Mouse (Mus musculus) left cerebral cortex, adult 18-20 months (tissue): Measurements from ENCODE around the gene Hist1h2af. TPM values are rescaled to one million over a fixed set of nuclear protein-coding genes. Genes with fewer than 3 reads are reported as not detected.
"Not testable (repeated sequence)": the region's sequence is repeated elsewhere in the genome, so short reads cannot be mapped to it uniquely, and the experiment has no call there.

Source experiments
- DNase-seq, 2 experiments: peaks; one replicate each; pipeline ENCODE4 v3.0.0; 2021 to 2022; ENCODE audit warnings: low spot score in 2 of 2, mixed read lengths in 1 of 2
- total RNA-seq, 2 experiments: library from RNA; stranded (reverse); gene quantifications; 2 replicates each; pipeline ENCODE4 v1.2.3; 2021

Gene Hist1h2af
- total RNA-seq, 2 experiments from 2014 or later = 1.5 to 3.4 TPM

DNA sequence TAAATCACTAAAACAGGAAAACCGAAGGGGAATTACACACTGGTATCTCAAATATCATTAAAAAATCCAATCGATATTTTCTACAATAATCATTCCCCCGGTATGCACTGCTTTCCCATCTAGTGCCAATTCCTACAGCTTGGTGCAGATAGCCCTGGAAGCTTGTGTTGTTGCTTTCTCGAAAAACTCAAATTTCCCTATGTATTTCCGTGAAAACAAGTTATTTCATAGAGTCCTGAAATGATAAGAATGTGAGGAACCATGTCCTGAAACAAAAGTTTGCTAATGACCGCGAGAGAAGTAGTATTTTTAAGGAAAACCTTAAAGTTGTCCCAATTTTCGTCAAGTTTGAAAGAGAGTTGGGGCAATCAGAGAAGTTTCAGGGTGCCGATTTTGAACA is 20.7 kb downstream of the Hist1h2af start:
- no peak for DNase-seq

DNA sequence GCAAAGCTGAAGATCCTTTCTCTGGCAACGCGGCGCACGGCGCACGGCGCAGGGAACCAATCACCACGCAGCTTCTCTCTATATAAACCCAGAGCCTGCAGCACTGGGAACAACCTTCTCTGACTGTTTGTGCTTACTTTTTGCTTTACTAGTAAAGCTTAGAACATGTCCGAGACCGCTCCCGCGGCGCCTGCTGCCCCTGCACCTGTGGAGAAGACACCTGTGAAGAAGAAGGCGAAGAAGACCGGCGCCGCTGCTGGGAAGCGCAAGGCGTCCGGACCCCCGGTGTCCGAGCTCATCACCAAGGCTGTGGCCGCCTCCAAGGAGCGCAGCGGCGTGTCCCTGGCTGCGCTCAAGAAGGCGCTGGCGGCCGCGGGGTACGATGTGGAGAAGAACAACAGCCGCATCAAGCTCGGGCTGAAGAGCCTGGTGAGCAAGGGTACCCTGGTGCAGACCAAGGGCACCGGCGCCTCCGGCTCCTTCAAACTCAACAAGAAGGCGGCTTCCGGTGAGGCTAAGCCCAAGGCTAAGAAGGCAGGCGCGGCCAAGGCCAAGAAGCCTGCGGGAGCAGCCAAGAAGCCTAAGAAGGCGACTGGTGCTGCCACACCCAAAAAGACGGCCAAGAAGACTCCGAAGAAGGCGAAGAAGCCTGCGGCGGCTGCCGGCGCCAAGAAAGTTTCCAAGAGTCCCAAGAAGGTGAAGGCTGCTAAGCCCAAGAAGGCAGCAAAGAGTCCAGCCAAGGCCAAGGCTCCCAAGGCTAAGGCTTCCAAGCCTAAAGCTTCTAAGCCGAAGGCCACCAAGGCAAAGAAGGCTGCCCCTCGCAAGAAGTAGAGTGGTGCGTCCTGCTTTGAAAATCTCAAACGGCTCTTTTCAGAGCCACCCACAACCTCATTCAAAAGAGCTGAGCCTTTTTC is 21.5 kb downstream of the Hist1h2af start:
- peak; percentile 69 to 84 for DNase-seq

DNA sequence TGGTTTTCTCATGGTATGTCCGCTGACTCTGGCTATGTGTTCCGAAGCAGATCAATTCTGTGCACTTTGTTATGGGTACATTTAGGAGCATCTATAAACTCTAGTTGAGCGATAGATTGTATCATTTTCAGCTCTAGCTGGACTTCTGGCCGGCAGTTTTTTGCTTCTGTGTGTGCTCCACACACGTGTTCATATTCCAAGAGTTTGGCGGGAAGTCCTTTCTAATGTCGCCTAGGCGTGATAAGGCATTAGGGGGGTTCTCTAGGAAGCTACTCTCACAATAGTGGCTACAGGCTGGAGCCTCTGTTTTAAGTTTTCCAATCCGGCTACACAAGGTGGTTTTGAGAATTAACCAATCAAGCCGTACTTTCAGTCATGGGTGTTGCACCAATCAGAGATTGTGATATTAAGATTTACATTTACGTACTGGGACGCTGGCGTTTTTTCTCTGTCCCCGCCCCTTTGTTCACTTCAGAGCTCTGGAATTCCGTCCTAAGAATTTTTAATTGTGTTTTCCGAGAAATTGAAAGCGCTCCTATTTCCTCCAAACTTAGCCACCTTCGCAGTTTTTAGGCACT is 22.2 kb downstream of the Hist1h2af start:
- peak; percentile 47 to 64 for DNase-seq

DNA sequence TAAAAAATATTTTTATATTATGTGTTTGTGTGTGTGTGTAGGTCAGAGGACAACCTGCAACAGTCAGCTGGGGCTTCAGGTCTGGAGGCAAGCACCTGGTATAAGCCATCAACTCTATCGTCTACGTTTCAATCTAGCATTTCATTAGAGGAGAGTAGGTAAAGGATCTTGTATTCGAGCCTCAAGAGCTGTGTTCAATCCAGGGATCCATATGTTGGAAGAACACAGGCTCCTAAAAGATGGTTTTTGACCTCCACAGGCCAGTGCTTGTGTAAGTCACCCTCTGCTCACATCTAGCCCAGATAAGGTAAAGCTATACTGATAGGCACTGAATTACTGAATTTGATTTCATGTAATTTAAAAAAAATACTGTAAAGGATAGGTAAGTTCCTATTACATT is 23.2 kb downstream of the Hist1h2af start:
- DNase-seq = no peak

DNA sequence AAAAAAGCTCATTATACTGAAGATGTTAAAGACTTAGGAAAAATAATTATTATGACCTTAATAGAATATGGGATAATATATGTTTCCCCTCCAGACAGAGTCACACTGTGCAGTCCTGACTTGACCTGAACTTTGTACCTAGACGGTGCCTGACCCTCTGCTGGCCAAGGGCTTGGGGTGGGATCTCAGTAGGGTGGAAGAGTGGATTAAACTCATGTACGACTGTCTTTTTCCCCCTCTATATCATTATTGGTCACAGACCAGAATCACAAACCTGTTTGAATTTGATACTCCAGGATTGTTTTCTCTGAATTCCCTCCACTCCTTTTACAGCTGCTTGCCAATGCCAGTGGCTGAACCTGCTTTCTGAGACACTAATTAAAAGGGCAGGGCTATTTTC is 27.0 kb downstream of the Hist1h2af start:
- not testable (repeated sequence) for DNase-seq

DNA sequence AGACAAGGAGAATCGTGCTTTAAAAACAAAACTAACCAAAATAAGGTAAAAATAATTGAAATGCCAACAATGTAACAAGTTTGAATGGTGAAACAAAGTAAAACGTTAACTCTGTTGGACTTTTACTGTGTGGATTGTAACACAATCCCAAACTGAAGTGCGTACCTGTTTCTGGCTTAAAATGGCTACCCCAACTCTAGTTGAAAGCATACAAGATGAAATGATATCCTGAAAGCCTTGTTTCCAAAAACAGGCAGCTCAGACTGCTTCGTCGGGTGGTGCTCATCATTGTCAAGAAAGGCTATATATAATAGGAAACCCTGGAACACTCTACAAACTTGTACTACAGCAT is 27.8 kb downstream of the Hist1h2af start:
- DNase-seq = not testable (repeated sequence)

DNA sequence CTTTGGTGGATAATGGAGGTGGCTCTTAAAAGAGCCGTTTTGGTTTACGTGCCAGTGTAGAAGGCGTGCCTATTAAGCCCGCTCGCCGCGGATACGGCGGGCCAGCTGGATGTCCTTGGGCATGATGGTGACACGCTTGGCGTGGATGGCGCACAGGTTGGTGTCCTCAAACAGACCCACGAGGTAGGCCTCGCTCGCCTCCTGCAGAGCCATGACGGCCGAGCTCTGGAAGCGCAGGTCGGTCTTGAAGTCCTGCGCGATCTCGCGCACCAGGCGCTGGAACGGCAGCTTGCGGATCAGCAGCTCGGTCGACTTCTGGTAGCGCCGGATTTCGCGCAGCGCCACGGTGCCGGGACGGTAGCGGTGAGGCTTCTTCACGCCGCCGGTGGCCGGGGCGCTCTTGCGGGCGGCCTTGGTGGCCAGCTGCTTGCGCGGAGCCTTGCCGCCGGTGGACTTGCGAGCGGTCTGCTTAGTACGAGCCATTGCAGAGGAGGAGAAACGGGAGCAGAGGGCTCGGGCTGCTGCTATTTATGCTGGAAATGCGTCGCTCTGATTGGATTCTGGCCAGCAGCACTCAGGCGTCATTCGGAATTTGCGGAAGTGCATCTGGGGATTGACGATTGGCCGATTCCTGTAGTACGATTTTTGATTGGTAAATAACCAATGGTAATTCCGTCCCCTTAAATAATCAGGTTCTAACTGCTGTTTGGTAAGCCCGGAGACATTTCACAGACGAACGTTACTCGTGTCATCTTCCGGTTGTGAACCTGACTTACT is 28.4 kb downstream of the Hist1h2af start, which contains the start of gene Hist1h3e:
Gene Hist1h3e, minus strand, starts transcription at position 487 of the 777 bp plus-strand sequence.
- DNase-seq = peak; percentile 85 to 92

DNA sequence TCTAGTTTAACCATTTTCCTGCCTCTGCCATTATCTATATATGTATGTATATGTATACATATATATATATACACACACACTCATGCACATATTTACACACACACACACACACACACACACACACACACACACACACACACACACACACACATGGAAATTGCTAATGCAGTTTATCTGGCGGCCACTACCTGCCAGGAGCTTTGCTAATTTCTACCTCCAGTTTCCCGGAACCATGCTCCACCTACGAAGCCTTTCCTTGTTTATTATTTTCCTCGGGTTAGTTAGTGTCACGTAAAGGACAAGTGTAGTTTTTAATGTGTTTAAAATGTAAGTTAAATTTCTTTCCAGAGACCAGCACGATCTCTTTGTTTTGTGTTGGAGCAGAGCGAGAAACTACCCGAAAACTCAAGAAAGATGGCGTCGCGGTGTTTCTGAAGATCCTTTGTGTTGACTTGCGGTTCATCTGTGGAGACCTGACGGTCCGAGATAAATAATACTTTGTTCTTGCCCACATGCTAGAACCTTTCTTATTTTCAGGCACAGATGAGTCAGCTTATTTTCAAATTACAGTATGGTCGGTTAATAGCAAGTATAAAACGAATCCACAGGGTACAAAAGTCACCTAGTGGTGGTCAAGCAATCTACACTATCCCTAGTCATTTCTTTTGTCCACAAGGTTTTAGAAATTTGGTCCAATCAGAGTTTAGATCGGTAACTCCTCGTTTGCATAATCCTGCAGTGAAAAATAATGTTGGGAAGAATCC is 29.2 kb downstream of the Hist1h2af start:
- DNase-seq = peak in 1 of 2 experiments; percentile 38

DNA sequence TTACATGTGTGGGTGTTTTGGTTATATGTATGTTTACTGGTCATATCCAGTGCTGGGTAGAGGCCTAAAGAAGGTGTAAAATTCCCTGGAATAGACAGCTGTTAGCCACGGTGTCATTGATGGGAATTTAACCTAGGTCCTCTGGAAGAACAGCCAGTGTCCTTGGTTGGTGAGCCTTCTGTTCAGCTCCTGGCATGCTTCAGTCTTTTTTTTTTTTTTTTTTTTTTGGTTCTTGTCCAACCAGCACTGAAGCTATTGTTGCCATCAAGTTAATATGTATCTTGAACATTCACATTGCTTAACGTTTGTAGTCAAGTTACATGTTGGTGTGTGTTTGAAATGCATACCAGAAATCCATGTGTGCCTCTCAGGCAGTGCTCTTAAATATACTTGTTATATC is 30.8 kb downstream of the Hist1h2af start:
- DNase-seq = no peak

DNA sequence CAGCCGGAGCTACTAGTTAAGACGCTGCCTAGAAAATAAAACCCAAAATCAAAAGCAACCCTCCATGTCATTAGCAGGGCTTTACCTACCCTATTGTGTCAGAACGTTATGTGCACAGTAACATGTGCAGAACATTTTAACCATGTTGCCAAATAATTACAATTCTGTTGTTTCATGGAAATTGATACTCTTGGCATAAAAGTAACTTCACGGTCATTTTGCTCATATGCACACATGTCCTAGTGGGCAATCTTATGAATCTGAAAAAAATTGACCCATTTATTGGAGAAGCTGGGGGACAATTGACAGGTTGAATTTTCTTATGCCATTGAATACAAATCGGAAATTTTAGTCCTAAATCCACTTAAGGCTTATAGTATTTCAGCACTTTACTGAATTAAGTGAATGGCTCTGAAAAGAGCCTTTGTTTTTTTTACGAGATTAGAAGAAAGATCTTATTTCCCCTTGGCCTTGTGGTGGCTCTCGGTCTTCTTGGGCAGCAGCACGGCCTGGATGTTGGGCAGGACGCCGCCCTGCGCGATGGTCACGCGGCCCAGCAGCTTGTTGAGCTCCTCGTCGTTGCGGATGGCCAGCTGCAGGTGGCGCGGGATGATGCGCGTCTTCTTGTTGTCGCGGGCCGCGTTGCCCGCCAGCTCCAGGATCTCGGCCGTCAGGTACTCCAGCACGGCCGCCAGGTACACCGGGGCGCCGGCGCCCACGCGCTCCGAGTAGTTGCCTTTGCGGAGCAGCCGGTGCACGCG is 36.7 kb downstream of the Hist1h2af start:
- DNase-seq = not testable (repeated sequence)

DNA sequence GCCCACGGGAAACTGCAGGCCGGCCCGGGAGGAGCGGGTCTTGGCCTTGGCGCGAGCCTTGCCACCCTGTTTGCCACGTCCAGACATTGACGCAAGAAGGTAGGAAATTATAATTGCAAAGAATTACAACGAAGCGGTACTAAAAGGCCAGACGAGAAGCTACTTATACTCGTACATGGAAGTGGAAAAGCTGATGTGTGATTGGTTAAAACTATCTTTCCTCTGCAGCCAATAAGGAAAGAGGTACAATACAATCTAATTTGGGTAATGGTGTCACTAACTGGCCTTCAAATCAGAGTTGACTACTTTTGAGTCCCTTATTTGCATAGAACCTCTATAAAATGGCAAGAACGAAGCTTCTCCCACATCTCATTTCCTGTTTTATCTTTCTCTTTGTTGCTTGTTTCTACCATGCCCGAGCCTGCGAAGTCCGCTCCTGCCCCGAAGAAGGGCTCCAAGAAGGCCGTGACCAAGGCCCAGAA is 37.4 kb downstream of the Hist1h2af start, which contains the start of the genes Hist1h2ae and Hist1h2bg:
Gene Hist1h2ae, minus strand, starts transcription at position 199 of the 482 bp plus-strand sequence.
Gene Hist1h2bg, plus strand, starts transcription at position 375 of the 482 bp plus-strand sequence.
- peak; percentile 50 to 73 for DNase-seq

DNA sequence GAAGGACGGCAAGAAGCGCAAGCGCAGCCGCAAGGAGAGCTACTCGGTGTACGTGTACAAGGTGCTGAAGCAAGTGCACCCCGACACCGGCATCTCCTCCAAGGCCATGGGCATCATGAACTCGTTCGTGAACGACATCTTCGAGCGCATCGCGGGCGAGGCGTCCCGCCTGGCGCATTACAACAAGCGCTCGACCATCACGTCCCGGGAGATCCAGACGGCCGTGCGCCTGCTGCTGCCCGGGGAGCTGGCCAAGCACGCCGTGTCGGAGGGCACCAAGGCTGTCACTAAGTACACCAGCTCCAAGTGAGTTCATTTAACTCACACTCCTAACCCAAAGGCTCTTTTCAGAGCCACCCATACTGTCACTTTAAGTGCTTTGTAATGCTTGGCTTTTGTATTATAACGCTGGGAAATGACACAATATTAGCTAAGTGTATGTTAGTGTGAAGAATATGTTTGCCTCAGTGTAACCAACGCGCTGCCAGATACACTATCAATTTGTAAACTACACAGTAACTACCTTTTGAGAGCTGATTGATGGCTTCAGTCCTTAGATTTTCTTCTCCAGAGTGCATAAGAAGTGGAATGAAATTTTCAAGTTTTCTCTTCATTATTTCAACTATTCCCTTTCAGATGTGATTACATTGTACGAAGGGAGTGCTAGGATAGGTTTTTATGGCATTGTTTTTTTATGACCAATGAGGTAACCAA is 38.0 kb downstream of the Hist1h2af start:
- DNase-seq = not testable (repeated sequence)

DNA sequence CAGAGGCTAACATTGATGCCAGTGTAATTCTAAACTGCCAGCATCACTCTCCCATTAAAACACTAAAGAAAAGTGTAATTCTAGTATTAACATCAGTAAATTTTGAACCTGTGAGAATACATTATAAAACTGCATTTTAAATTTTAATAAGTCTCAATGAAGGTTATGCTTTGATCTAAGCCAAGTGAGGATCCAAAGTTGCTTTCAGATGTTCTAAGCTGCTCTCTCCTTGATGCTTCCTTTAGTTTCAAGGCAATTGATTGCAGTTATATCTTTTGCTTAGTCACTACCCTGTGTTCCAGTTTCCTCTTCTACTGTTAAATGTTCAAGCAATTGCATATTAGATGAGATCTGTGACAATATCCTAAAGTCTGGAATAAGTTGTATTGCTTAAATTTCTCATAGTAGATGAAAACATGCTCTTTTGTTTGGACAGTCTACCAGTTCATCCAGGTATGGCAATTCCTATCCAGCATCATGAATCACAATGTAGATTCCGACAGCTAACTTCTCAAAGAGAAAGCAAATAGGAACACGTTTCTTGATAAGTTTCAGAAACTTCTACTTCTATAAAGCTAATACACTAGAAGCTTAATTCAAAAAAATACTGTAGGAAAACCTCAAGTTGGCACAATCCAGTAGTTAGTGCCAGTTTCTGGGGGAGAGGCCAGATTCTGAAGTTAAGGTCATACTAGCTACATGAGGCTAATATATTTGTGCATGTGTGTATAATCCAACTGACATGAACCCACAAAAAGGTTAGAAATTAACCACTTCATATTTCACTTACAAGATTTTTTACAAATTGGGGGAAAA is 38.7 kb downstream of the Hist1h2af start:
- no peak for DNase-seq

DNA sequence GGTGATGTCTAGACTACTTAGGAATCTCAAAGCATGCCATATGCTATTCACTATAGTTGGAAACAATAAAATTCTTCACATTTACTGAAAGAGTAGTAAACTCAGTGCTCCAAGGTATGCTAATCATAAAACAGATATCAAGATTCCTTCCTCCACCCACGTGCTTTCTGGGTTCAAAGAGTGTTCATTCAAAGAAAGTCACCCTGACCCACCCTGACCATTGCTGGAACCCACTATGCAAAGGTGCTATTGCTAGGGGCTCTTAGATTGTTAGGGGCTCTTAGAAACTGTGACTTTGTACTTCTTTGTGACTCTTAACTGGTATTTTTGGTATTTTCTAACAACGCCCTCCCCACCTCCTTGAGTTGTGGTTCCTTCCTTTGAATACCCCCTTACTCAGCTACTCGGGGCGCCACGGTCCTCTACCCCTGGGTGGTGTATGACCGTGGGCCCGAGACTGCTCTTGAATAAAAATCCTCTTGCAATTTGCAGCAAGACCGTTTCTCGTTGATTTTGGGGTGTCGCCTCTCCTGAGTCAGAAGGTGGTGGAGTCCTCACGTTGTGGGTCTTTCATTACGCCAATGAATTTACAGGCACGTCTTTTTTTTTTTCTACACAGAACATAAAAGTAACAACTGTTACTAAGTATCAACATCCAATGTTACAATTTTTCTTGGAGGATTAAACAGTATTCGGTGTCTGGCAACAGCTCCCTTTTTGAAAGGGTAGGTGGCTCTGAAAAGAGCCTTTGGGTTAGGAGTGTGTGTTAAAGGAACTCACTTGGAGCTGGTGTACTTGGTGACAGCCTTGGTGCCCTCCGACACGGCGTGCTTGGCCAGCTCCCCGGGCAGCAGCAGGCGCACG is 39.6 kb downstream of the Hist1h2af start:
- not testable (repeated sequence) for DNase-seq

DNA sequence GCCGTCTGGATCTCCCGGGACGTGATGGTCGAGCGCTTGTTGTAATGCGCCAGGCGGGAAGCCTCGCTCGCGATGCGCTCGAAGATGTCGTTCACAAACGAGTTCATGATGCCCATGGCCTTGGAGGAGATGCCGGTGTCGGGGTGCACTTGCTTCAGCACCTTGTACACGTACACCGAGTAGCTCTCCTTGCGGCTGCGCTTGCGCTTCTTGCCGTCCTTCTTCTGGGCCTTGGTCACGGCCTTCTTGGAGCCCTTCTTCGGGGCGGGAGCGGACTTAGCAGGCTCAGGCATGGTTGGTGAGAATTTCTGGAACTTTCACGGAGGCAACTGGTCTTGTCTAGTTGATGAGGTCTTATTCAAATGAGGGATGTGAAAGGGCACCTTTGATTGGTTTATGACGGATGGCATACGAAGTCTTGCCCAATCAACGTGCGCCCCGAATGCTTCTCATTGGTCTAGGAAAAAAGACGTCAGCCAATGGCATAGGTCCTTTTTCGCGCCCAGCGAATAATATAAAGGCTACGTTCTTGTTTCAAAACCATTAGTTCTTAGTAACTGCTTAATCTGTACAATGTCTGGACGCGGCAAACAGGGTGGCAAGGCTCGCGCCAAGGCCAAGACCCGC is 40.3 kb downstream of the Hist1h2af start, which contains the start of the genes Hist1h2bf and Hist1h2ad:
Gene Hist1h2bf, minus strand, starts transcription at position 299 of the 627 bp plus-strand sequence.
Gene Hist1h2ad, plus strand, starts transcription at position 484 of the 627 bp plus-strand sequence.
- peak; percentile 79 to 89 for DNase-seq

DNA sequence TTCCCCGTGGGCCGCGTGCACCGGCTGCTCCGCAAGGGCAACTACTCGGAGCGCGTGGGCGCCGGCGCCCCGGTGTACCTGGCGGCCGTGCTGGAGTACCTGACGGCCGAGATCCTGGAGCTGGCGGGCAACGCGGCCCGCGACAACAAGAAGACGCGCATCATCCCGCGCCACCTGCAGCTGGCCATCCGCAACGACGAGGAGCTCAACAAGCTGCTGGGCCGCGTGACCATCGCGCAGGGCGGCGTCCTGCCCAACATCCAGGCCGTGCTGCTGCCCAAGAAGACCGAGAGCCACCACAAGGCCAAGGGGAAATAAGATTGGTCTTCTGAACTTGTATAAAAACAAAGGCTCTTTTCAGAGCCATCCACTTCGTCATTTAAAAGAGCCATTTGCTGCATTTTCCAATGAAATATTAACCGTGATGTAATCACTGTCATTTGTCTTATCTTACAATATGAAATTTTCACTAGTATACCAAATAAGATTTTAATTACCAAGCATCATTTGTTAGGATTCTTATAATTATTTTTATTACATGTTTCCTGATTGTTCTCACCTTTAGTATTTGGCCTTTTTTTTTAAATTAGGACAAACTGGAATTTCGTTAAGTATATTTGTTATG is 41.0 kb downstream of the Hist1h2af start:
- DNase-seq = not testable (repeated sequence)
